Mouse (Mus musculus): ENCODE results near the gene Cacnb4. TPM values are rescaled to one million over a fixed set of nuclear protein-coding genes. Genes with fewer than 3 reads are reported as not detected.

The Cacnb4 gene
- total and polyA plus RNA-seq, 3 experiments: 0.16 to 0.61 (median 0.29) TPM

GRCm38 (mm10) chr2:52537155-52537554, 139.5 kb downstream of the Cacnb4 start:
- DNase-seq: no peak
- Histone ChIP-seq H3K79me2 (replicated peaks; ENCODE audit: control insufficient read depth, insufficient read depth, low read length) (no peaks in the 10 kb centered on the region), H3K9ac (ENCODE audit: low read depth, low read length) (no peak overlapping the region), H3K27me3 (ENCODE audit: control insufficient read depth, insufficient read depth, low read length) (no peaks in the 10 kb centered on the region), H3K36me3 (ENCODE audit: control insufficient read depth, insufficient read depth, low read length) (no peaks in the 10 kb centered on the region), H3K4me3 (no peak overlapping the region), H3K27ac (no peak overlapping the region), H3K4me1 (ENCODE audit: control insufficient read depth, insufficient read depth, low read length) (peaks cover 3% of the 10 kb centered on the region)
- 95% methylated on average over 9 of the region's 9 CpGs for WGBS
- TF ChIP-seq POLR2A (IDR thresholded peaks at IDR 0.05; ENCODE audit: insufficient read depth, low read depth, low read length) (no peak), CTCF (IDR thresholded peaks at IDR 0.05) (no peak), EP300 (IDR thresholded peaks at IDR 0.05; ENCODE audit: insufficient read depth, low read depth, low read length) (no peak)
- intact Hi-C loops (cut with DNase I): loop anchor here (2.0 kb wide), 1 partner anchor 20 kb away; no protein-coding TSS in a partner anchor

DNA sequence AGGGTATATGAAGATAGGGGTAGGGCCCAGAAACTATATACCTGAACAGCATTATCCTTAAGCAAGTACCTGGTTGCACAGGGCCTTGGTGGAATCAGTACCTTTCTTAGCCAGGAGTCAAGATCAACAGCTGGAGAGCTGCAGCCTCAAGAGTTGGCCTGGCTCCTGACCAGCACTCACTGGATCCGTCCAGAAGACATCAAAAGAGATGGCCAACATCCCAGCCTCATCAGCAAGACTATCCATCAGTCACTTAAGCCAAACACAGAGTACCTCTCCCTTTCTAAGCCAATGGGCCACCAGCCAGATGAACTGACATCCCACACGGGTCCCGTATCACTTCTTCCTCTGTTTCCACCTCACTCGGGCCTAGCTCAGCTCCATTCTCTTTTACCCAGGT, 140.1 kb downstream of the Cacnb4 start:
- no peak for TF ChIP-seq CTCF (IDR thresholded peaks at IDR 0.05)
- no peak for TF ChIP-seq POLR2A (IDR thresholded peaks at IDR 0.05; ENCODE audit: insufficient read depth, low read depth, low read length)
- no peak for TF ChIP-seq EP300 (IDR thresholded peaks at IDR 0.05; ENCODE audit: insufficient read depth, low read depth, low read length)

DNA sequence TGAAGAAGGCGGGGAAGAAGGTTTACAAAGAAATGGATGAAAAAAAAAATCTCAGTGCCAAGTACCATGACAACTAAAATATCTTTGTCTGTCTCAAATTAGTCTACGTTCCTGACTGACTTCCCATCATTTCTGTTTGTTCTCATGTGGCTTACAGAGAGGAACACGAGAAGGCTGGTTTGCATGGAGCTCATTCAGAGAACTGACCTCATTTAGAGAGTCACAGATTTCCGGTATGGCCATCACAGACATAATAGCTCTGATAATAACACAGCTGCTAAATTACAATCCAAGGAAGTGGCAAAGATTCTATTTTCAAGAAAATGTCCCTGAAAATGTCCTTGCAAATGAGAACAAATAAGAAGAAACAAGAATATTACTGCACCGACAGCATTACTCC, 142.9 kb downstream of the Cacnb4 start:
- no peak overlapping the region for H3K4me3 ChIP-seq
- no peak overlapping the region for H3K9ac ChIP-seq (ENCODE audit: low read depth, low read length)
- H3K27me3 ChIP-seq (ENCODE audit: control insufficient read depth, insufficient read depth, low read length): no peaks in the 10 kb centered on the region
- H3K36me3 ChIP-seq (ENCODE audit: control insufficient read depth, insufficient read depth, low read length): no peaks in the 10 kb centered on the region
- WGBS: 44% methylated on average over 5 of the region's 5 CpGs
- intact Hi-C loops (cut with DNase I): no loop called here
- H3K4me1 ChIP-seq (ENCODE audit: control insufficient read depth, insufficient read depth, low read length): peaks cover 3% of the 10 kb centered on the region
- TF ChIP-seq EP300 (IDR thresholded peaks at IDR 0.05; ENCODE audit: insufficient read depth, low read depth, low read length) (no peak), CTCF (IDR thresholded peaks at IDR 0.05) (no peak), POLR2A (IDR thresholded peaks at IDR 0.05; ENCODE audit: insufficient read depth, low read depth, low read length) (no peak)
- no peak for DNase-seq
- H3K79me2 ChIP-seq (replicated peaks; ENCODE audit: control insufficient read depth, insufficient read depth, low read length): no peaks in the 10 kb centered on the region
- peak overlapping the region; percentile 47 for H3K27ac ChIP-seq

More for the DNA sequence above, 140.1 kb downstream of the Cacnb4 start:
- H3K36me3 ChIP-seq (ENCODE audit: control insufficient read depth, insufficient read depth, low read length): no peaks in the 10 kb centered on the region
- no peak overlapping the region for H3K27ac ChIP-seq
- H3K4me1 ChIP-seq (ENCODE audit: control insufficient read depth, insufficient read depth, low read length): peaks cover 3% of the 10 kb centered on the region
- 76% methylated on average over 4 of the region's 4 CpGs for WGBS
- no peaks in the 10 kb centered on the region for H3K27me3 ChIP-seq (ENCODE audit: control insufficient read depth, insufficient read depth, low read length)
- intact Hi-C loops (cut with DNase I): loop anchor here (2.0 kb wide), 1 partner anchor 20 kb away; no protein-coding TSS in a partner anchor
- H3K9ac ChIP-seq (ENCODE audit: low read depth, low read length): no peak overlapping the region
- H3K79me2 ChIP-seq (replicated peaks; ENCODE audit: control insufficient read depth, insufficient read depth, low read length): no peaks in the 10 kb centered on the region
- no peak overlapping the region for H3K4me3 ChIP-seq
- no peak for DNase-seq

GRCm38 (mm10) chr2:52530521-52530920, 146.1 kb downstream of the Cacnb4 start:
- no peak for DNase-seq
- WGBS: 86% methylated on average over 2 of the region's 2 CpGs
- intact Hi-C loops (cut with DNase I): no loop called here
- TF ChIP-seq EP300 (IDR thresholded peaks at IDR 0.05; ENCODE audit: insufficient read depth, low read depth, low read length): no peak
- TF ChIP-seq POLR2A (IDR thresholded peaks at IDR 0.05; ENCODE audit: insufficient read depth, low read depth, low read length): no peak
- no peak for TF ChIP-seq CTCF (IDR thresholded peaks at IDR 0.05)
- Histone ChIP-seq H3K4me1 (ENCODE audit: control insufficient read depth, insufficient read depth, low read length) (peaks cover 5% of the 10 kb centered on the region), H3K79me2 (replicated peaks; ENCODE audit: control insufficient read depth, insufficient read depth, low read length) (no peaks in the 10 kb centered on the region), H3K36me3 (ENCODE audit: control insufficient read depth, insufficient read depth, low read length) (no peaks in the 10 kb centered on the region), H3K9ac (ENCODE audit: low read depth, low read length) (no peak overlapping the region), H3K27me3 (ENCODE audit: control insufficient read depth, insufficient read depth, low read length) (no peaks in the 10 kb centered on the region), H3K4me3 (no peak overlapping the region), H3K27ac (no peak overlapping the region)

GRCm38 (mm10) chr2:52529245-52529644, 147.4 kb downstream of the Cacnb4 start:
- intact Hi-C loops (cut with DNase I): no loop called here
- Histone ChIP-seq H3K36me3 (ENCODE audit: control insufficient read depth, insufficient read depth, low read length) (no peaks in the 10 kb centered on the region), H3K79me2 (replicated peaks; ENCODE audit: control insufficient read depth, insufficient read depth, low read length) (no peaks in the 10 kb centered on the region), H3K27me3 (ENCODE audit: control insufficient read depth, insufficient read depth, low read length) (no peaks in the 10 kb centered on the region), H3K4me1 (ENCODE audit: control insufficient read depth, insufficient read depth, low read length) (peaks cover 5% of the 10 kb centered on the region), H3K4me3 (no peak overlapping the region), H3K9ac (ENCODE audit: low read depth, low read length) (no peak overlapping the region), H3K27ac (no peak overlapping the region)
- WGBS: 89% methylated on average over 7 of the region's 7 CpGs
- no peak for DNase-seq
- TF ChIP-seq EP300 (IDR thresholded peaks at IDR 0.05; ENCODE audit: insufficient read depth, low read depth, low read length): no peak
- TF ChIP-seq POLR2A (IDR thresholded peaks at IDR 0.05; ENCODE audit: insufficient read depth, low read depth, low read length): no peak
- TF ChIP-seq CTCF (IDR thresholded peaks at IDR 0.05): no peak

DNA sequence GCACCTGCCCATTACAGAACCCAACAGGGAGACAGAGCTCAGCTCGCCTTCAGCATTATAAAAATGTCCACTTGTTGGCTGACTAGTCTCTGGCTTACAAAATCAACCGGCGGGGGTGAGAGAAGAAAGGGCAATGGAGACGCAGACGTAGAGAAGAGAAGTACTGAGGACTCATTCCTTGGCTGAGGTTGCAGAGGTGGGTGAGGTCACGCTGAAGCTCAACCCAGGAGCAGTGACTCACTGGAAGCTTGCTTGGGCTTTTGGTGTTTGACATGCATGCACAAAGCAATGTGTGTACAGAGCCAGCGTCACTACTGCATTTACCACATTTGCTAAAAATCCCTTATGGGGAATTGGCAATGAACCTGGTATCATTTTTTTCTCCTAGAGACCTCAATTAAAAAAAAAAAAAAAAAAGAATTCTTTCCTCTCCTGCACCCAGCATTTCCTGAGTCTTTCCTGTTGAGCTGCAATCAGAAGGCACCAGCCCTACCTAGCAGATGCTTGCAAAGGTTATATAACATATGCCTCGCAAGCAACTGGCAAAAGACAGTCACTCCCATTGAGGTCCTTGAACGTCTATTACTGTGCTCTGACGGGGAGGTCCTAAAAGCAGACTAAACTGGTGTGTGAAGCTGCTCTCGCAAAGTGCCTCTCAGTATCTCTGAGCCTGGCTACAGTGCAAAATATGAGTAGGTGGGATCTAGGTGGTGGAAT, 150.6 kb downstream of the Cacnb4 start:
- no peak for TF ChIP-seq CTCF (IDR thresholded peaks at IDR 0.05)
- no peak for TF ChIP-seq POLR2A (IDR thresholded peaks at IDR 0.05; ENCODE audit: insufficient read depth, low read depth, low read length)
- no peak for TF ChIP-seq EP300 (IDR thresholded peaks at IDR 0.05; ENCODE audit: insufficient read depth, low read depth, low read length)
- Histone ChIP-seq H3K4me1 (ENCODE audit: control insufficient read depth, insufficient read depth, low read length) (peaks cover 2% of the 10 kb centered on the region; the same call in 1 of the 2 replicates), H3K79me2 (replicated peaks; ENCODE audit: control insufficient read depth, insufficient read depth, low read length) (no peaks in the 10 kb centered on the region), H3K9ac (ENCODE audit: low read depth, low read length) (no peak overlapping the region), H3K36me3 (ENCODE audit: control insufficient read depth, insufficient read depth, low read length) (no peaks in the 10 kb centered on the region), H3K27ac (no peak overlapping the region), H3K27me3 (ENCODE audit: control insufficient read depth, insufficient read depth, low read length) (no peaks in the 10 kb centered on the region), H3K4me3 (no peak overlapping the region)
- DNase-seq: no peak
- intact Hi-C loops (cut with DNase I): no loop called here
- 49% methylated on average over 11 of the region's 11 CpGs for WGBS

All from heart, adult 2 months (tissue).